Mouse (Mus musculus) heart, embryonic 14.5 days (tissue): ENCODE measurements around the gene Rhox4e. TPM values are rescaled to one million over a fixed set of nuclear protein-coding genes. Genes with fewer than 3 reads are reported as not detected.

Source experiments
- polyA plus RNA-seq: library from polyadenylated mRNA; unstranded; fragments of >200 nt; fragmentation: Nextera tagmentation; extraction: Ambion mirVana; gene quantifications from 2 replicates; pipeline ENCODE4 v1.2.1, GENCODE M21; 2014

Rhox4e gene
- polyA plus RNA-seq, 1 experiment from 2014 or later: not detected

Other genes starting within 250 kb of the Rhox4e start
- not detected in 2 replicates for gene Rhox3a2, start 177.4 kb upstream of the Rhox4e start, polyA plus RNA-seq
- not detected in 2 replicates for gene Rhox4a2, start 166.6 kb upstream of the Rhox4e start, polyA plus RNA-seq
- gene Rhox2b, start 145.3 kb upstream of the Rhox4e start, polyA plus RNA-seq: not detected in 2 replicates
- gene Rhox4b, start 124.9 kb upstream of the Rhox4e start, polyA plus RNA-seq: not detected in 2 replicates
- gene Rhox2c, start 103.7 kb upstream of the Rhox4e start, polyA plus RNA-seq: not detected in 2 replicates
- not detected in 2 replicates for gene Rhox3c, start 98.8 kb upstream of the Rhox4e start, polyA plus RNA-seq
- gene Rhox4c, start 77.1 kb upstream of the Rhox4e start, polyA plus RNA-seq: not detected in 2 replicates
- gene Rhox2d, start 64.0 kb upstream of the Rhox4e start, polyA plus RNA-seq: not detected in 2 replicates
- gene Rhox4d, start 43.1 kb upstream of the Rhox4e start, polyA plus RNA-seq: not detected in 2 replicates
- gene Rhox2e, start 27.0 kb upstream of the Rhox4e start, polyA plus RNA-seq: not detected in 2 replicates
- not detected in 2 replicates for gene Rhox3e, start 15.4 kb upstream of the Rhox4e start, polyA plus RNA-seq
- not detected in 2 replicates for gene Rhox2f, start 14.0 kb downstream of the Rhox4e start, polyA plus RNA-seq
- not detected in 2 replicates for gene Rhox3f, start 23.6 kb downstream of the Rhox4e start, polyA plus RNA-seq
- not detected in 2 replicates for gene Rhox4f, start 50.3 kb downstream of the Rhox4e start, polyA plus RNA-seq
- not detected in 2 replicates for gene Rhox3g, start 71.2 kb downstream of the Rhox4e start, polyA plus RNA-seq
- not detected in 2 replicates for gene Rhox2g, start 86.1 kb downstream of the Rhox4e start, polyA plus RNA-seq
- not detected in 2 replicates for gene Rhox4g, start 93.9 kb downstream of the Rhox4e start, polyA plus RNA-seq
- gene Rhox3h, start 111.4 kb downstream of the Rhox4e start, polyA plus RNA-seq: not detected in 2 replicates
- not detected in 2 replicates for gene Rhox2h, start 115.9 kb downstream of the Rhox4e start, polyA plus RNA-seq
- gene Rhox5, start 247.4 kb downstream of the Rhox4e start, polyA plus RNA-seq: 11.8 and 12.1 TPM in 2 replicates